Mouse (Mus musculus) cerebellum, adult 8-10 months (tissue): Measurements from ENCODE around the gene Fam43b.
"Not testable (repeated sequence)": the region's sequence is repeated elsewhere in the genome, so short reads cannot be mapped to it uniquely, and the experiment has no call there.

Experiments
- DNase-seq: peaks from one replicate; pipeline ENCODE4 v3.0.0; 2022

The Fam43b gene

GRCm38 (mm10) chr4:138395971-138396645, at the start of gene Fam43b:
Gene Fam43b (minus strand): TSS chr4:138396528.
- no peak for DNase-seq

GRCm38 (mm10) chr4:138444941-138445340, 48.6 kb upstream of the Fam43b start:
- DNase-seq = no peak

DNA sequence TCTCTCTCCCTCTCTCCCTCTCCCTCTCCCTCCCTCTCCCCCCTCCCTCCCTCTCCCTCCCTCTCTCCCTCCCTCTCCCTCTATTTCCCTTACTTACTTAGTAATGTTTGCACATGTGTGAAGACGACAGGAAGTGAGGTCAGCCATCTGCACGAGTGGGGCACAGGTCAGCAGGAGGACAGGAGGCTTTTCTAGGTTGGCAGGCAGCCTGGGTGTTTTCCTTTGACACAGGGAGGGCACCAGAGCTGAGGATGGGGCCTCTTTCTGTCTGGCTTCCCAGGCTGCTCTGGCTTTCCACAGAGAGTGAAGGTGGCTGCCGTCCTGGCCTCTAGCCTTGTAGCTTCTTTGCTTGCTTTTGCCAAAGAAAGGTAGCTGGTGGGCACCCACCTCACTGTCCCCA, 43.7 kb upstream of the Fam43b start:
- DNase-seq = no peak

DNA sequence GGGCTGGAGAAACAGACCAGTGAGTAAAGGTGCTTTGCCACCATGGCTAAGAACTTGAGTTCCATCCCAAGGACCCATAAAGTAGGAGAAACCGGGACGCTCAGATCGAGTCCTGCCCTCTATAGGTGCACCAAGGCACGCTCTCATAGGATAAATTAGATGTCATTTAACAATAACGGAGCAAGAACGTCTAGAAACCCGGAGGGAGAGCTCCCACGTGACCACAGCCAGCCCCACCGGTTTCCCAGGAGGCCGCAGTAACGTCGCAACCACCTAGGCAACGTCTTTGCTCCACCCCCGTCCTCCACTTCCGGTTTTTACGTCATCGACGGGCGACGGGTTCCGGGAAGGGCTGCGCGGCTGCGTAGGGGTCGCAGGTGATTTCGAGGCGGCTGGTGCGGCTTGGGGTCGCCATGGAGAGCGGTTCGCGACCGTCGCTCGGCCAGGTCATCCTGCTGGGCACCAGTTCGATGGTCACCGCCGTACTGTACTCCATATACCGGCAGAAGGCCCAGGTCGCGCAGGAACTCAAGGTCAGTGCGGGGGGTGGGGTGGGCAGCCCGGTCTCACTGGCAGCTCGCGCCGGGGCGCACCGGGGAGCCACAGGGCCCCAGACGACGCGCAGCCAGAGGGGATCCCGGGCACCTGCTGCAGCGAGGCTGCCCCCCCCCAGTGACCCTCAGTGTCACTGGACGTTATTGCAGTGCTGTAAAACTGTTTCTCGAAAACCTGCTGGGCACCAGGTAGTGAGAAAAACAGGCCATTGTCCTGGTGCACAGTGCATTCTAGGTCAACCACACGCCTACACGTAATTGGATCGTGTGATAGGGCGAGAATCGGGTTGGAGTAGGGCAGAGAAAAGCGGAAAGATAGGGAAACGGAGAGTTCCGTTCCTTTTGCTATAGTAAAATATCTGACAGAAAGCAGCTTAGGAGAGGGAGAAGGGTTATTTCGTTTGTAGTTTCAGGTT, 38.3 kb upstream of the Fam43b start, which contains the start of gene Mul1:
Mul1 (plus strand) TSS at position 325 of the 970 bp plus-strand sequence.
- peak; percentile 95 for DNase-seq

DNA sequence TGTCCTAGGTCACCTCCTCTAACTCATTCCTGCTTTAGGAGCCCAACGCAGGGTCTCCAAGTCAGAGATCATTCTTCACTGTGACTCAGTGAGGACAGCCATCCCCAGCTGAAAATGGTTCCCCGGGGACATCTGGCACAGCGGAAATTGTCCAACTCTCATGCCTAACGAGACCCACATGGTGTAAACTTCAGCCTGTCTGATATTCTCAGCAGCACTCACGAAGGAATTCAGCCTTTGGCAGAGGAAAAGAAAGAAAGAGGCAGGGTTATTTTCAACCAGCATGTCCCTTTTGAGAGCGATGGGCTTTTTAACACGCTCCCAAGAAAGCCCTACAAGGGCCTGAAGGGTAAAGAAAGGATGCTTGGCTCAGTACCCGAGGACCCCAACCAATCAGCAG, 35.0 kb upstream of the Fam43b start:
- no peak for DNase-seq

DNA sequence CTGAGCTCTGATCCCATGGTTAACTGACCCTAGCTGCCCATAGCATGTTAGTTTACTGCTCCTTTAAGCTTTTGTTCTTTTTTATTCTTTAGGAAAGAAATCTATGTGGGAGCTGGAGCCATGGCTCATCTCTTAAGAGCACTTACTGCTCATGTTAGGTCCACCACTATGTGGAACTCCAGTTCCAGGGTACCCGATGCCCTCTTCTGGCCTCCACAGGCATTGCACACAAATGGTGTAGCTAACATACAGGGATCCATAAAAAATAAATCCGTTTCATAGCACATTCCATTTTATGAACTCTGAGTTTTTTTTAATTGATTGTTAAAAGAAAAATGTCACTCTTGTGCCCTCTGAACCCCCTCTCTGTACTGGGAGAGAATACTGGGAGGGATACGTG, 33.5 kb upstream of the Fam43b start:
- DNase-seq = no peak

GRCm38 (mm10) chr4:138426778-138427705, 30.7 kb upstream of the Fam43b start:
- DNase-seq = peak; percentile 88

- DNase-seq = not testable (repeated sequence)
Observed at GRCm38 (mm10) chr4:138425604-138426003, 29.3 kb upstream of the Fam43b start.

- DNase-seq = no peak
Observed at GRCm38 (mm10) chr4:138425028-138425427, 28.7 kb upstream of the Fam43b start.

GRCm38 (mm10) chr4:138418340-138418957, 22.1 kb upstream of the Fam43b start:
- no peak for DNase-seq

DNA sequence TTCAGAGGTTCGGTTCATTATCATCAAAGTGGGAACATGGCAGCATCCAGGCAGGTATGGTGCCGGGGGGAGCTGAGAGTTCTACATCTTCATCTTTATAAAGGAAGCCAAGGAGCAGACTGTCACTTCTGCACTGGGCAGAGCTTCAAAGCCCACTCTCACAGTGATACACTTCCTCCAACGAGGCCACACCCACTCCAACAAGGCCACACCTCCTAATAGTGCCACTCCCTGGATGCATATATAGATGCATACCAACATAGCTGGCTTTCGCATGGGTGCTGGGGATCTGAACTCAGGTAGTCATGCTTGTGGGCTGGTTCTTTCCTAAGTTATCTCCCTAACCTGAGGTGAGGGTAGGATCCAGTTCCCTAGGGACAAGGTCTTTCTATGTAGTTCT, 21.6 kb upstream of the Fam43b start:
- no peak for DNase-seq

- no peak for DNase-seq
Observed at GRCm38 (mm10) chr4:138416414-138416813, 20.1 kb upstream of the Fam43b start.

DNA sequence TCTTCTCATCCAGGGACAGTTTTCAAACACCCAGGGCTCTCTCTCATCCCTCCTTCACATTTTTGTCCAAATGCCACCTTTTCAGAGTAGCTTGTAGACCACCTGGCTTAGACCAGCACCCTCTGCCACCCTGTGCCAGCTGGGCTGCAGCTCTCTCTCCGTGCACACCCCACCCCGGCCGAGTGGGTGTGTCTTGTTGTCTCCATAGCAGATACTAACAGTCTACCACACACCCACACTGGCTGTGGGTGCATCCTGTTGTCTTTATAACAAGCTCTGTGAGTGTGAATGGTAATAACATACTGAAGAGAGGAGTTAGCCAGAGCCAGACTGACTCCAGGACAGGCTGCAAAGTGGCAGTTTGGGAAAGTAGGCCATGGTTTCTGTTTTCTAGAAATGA, 19.7 kb upstream of the Fam43b start:
- DNase-seq = no peak

DNA sequence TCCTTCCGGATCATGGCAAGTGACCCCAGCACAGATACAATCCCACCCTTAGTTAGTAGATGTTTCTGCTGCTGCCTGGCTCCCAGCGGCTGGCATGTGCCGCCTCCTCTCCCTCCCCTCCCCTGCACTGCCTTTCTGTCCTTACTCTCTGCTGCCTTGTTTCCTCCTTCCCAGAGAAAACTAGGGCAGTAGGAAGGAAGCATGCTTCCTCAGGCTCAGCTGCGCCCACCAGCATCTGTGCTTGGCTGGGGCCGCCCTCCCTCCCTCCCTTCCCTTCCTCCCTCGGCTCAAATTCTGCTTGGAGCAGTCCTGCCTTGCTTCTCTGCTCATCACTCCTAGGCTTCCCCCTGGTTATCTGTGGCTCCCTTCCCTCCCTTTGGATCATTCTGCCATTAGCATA, 18.4 kb upstream of the Fam43b start:
- no peak for DNase-seq

DNA sequence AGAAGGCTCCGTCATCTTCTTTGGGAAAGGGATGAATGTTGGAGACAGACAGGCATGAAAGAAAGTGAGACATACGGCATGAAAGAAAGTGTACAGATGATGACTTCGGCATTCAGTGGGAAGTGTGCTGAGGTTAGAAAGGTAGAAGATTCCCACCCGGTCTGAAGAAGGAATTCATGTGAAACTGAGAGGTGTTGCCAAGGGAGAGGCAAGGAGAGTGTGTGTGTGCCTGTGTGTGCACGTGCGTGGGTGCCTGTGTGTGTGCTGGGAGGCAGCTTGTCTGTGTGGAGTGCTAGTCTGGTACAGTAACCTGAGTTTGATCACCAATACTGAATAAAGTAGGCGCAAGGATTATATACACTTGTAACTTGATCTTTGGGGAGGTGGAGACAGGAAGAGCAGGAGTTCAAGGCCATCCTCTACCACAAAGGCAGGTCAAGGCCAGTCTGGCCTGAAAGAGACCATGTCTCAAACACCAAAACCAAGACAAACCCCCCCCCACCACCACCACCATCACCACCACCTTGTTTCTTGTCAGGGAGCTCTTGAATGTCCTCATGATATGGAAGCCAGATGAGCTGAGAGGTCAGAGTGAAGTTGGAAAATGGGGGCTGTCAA, 15.3 kb upstream of the Fam43b start:
- no peak for DNase-seq

DNA sequence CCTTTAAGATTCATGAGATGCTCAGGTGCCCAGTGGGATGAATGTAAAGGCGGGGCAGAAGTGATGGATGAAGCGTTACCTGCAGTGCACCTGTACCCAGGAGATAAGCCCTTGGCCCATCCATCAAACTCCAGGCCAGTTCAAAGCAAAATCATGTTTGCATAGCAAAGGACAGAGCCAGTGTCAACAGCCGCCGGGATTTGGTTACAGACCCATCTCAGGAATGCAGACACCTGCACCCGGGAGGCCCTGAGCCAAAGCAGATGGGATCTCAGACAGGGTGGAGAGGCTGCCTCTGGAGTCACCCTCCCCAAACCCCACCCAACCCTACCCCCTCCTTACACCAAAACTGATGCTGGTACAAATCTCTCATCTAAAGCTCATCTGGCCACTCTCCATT, 14.7 kb upstream of the Fam43b start:
- no peak for DNase-seq

- DNase-seq = no peak
Observed at GRCm38 (mm10) chr4:138407479-138408194, 11.3 kb upstream of the Fam43b start.

GRCm38 (mm10) chr4:138404806-138405205, 8.5 kb upstream of the Fam43b start:
- no peak for DNase-seq

- no peak for DNase-seq
Observed at GRCm38 (mm10) chr4:138396711-138397110, 383 bp upstream of the Fam43b start.

- no peak for DNase-seq
Observed at GRCm38 (mm10) chr4:138395087-138395970, 999 bp downstream of the Fam43b start.
